In genomic region chr5:73599991-73600390, GRCm38 (mm10) we compare ENCODE assay signal across 21 mouse cellular contexts. TPM values are rescaled to one million over a fixed set of nuclear protein-coding genes. Genes with fewer than 3 reads are reported as not detected.
DNase-seq lines count a peak whose midpoint lies in the region; ATAC-seq and TF ChIP-seq lines count a peak whose summit lies in the region.
"Had no signal": no experiment of that assay in that cellular context is flagged by ENCODE, and none has a peak within 500 bp of the region (broad histone marks: within the 10 kb centered on the region; RNA-seq: fewer than 3 reads in every experiment).

No protein-coding gene starts in this region.

- no peak for TF ChIP-seq CTCF in lung, embryonic 14.5 days (IDR thresholded peaks at IDR 0.05; ENCODE audit: low read depth)
- no peak for TF ChIP-seq CTCF in lung, adult 2 months (IDR thresholded peaks at IDR 0.05; ENCODE audit: insufficient read depth, low read length)

- no peak for TF ChIP-seq POLR2A in lung, adult 2 months (IDR thresholded peaks at IDR 0.05; ENCODE audit: borderline replicate concordance, extremely low read depth, low read depth, low read length)

- ATAC-seq in heart, embryonic 12.5 days (ENCODE audit: insufficient number of reproducible peaks, low FRiP score), result no peak
- ATAC-seq in lung, embryonic 14.5 days (ENCODE audit: insufficient read depth), result no peak
- ATAC-seq: liver, postnatal 0 days had no signal

- H3K4me2 ChIP-seq in heart, embryonic 12.5 days, result no peak overlapping the region
- no peak overlapping the region for H3K4me2 ChIP-seq in lung, embryonic 14.5 days
- H3K4me2 ChIP-seq: forebrain, embryonic 12.5 days; hindbrain, embryonic 14.5 days; midbrain, embryonic 11.5 days had no signal

- H3K27ac ChIP-seq in heart, embryonic 12.5 days (ENCODE audit: poor library complexity, severe bottlenecking), result no peak overlapping the region
- no peak overlapping the region for H3K27ac ChIP-seq in lung, embryonic 14.5 days (ENCODE audit: low read depth)
- H3K27ac ChIP-seq: forebrain, embryonic 12.5 days; hindbrain, embryonic 14.5 days; limb, embryonic 10.5 days; neural tube, embryonic 12.5 days had no signal

- H3K4me1 ChIP-seq in heart, embryonic 12.5 days (replicated peaks), result no peaks in the 10 kb centered on the region
- H3K4me1 ChIP-seq in lung, embryonic 14.5 days (ENCODE audit: insufficient read depth), result no peaks in the 10 kb centered on the region
- no peaks in the 10 kb centered on the region; the same call in 1 of the 2 replicates for H3K4me1 ChIP-seq in lung, adult 2 months (ENCODE audit: control insufficient read depth, insufficient read depth, low read length)

- 83% methylated on average over 2 of the region's 2 CpGs for WGBS in heart, embryonic 12.5 days
- WGBS in lung, embryonic 14.5 days, result 65% methylated on average over 2 of the region's 2 CpGs
- WGBS in lung, adult 2 months, result 62% methylated on average over 2 of the region's 2 CpGs

- DNase-seq in heart, adult 11 months, result peak; percentile 92
- peak; percentile 8 for DNase-seq in lung, embryonic 14.5 days
- DNase-seq in lung, adult 2 months, result no peak
- peak; percentile 48 for DNase-seq in adrenal gland, postnatal 10 days
- DNase-seq in heart, postnatal 36 days, result peak; percentile 19 to 20
- DNase-seq in spleen, postnatal 36 days (ENCODE audit: low spot score in 2 of 2), result no peak
- DNase-seq: cerebellum, adult 11-12 months; gastrocnemius, postnatal 14 days; kidney, adult 8-10 months; kidney, postnatal 14 days; liver, postnatal 0 days had no signal

- no peaks in the 10 kb centered on the region for H3K27me3 ChIP-seq in heart, embryonic 12.5 days (replicated peaks)
- H3K27me3 ChIP-seq in lung, embryonic 14.5 days (ENCODE audit: insufficient read depth, low read length), result no peaks in the 10 kb centered on the region
- H3K27me3 ChIP-seq: CH12.LX; forebrain, embryonic 12.5 days; neural tube, embryonic 12.5 days had no signal

- H3K4me3 ChIP-seq in heart, embryonic 12.5 days, result no peak overlapping the region
- no peak overlapping the region for H3K4me3 ChIP-seq in lung, embryonic 14.5 days (ENCODE audit: low read depth, low read length)
- no peak overlapping the region for H3K4me3 ChIP-seq in lung, adult 2 months (replicated peaks; ENCODE audit: extremely low read depth, low read depth, low read length)
- H3K4me3 ChIP-seq: forebrain, embryonic 12.5 days; limb, embryonic 10.5 days; neural tube, embryonic 12.5 days had no signal

- H3K9me3 ChIP-seq in heart, embryonic 12.5 days (replicated peaks), result no peaks in the 10 kb centered on the region
- no peaks in the 10 kb centered on the region for H3K9me3 ChIP-seq in lung, embryonic 14.5 days (ENCODE audit: low read depth, low read length)
- H3K9me3 ChIP-seq: forebrain, embryonic 12.5 days; limb, embryonic 10.5 days; neural tube, embryonic 12.5 days had no signal

- no peaks in the 10 kb centered on the region for H3K36me3 ChIP-seq in heart, embryonic 12.5 days
- no peaks in the 10 kb centered on the region for H3K36me3 ChIP-seq in lung, embryonic 14.5 days (ENCODE audit: insufficient read depth)
- H3K36me3 ChIP-seq: forebrain, embryonic 12.5 days; limb, embryonic 10.5 days; neural tube, embryonic 12.5 days had no signal

- intact Hi-C loops in heart, postnatal 36 days (cut with DNase I), result no loop called here

- no peak overlapping the region for H3K9ac ChIP-seq in heart, embryonic 12.5 days
- no peak overlapping the region for H3K9ac ChIP-seq in lung, embryonic 14.5 days
- H3K9ac ChIP-seq: forebrain, embryonic 12.5 days; hindbrain, embryonic 14.5 days; liver, postnatal 0 days; neural tube, embryonic 12.5 days had no signal

RNA-seq across cellular contexts. Expression of gene Lrrc66, which starts 32.3 kb away (rescaled TPM):
- polyA plus RNA-seq in heart, embryonic 12.5 days (2016; fragmentation: Nextera tagmentation; extraction: Ambion mirVana), result not detected in 2 replicates
- not detected in 2 replicates for polyA plus RNA-seq in lung, embryonic 14.5 days (2014; fragmentation: Nextera tagmentation; extraction: Ambion mirVana)
- 0.09 TPM in 1 of 2 replicates, not detected in the other for polyA plus RNA-seq in lung, adult 2 months (2012; rRNA removed)
- total RNA-seq in adrenal gland, postnatal 10 days (2021), result not detected
- not detected for total RNA-seq in heart, postnatal 36 days (2021)
- total RNA-seq: gastrocnemius, postnatal 14 days; left cerebral cortex, adult 18-20 months; liver, adult 2 months had no signal
- polyA plus RNA-seq: forebrain, embryonic 12.5 days; hindbrain, embryonic 14.5 days; liver, adult 2 months; liver, postnatal 0 days; neural tube, embryonic 12.5 days had no signal

RNA-seq across cellular contexts. Expression of gene Sgcb, which starts 47.6 kb away (rescaled TPM):
- polyA plus RNA-seq in heart, embryonic 12.5 days (2016; fragmentation: Nextera tagmentation; extraction: Ambion mirVana), result 26.0 and 26.8 TPM in 2 replicates
- polyA plus RNA-seq in lung, embryonic 14.5 days (2014; fragmentation: Nextera tagmentation; extraction: Ambion mirVana), result 25.8 and 27.7 TPM in 2 replicates
- polyA plus RNA-seq in lung, adult 2 months (2012; rRNA removed), result 7.7 and 10.5 TPM in 2 replicates
- 10 to 100 TPM; 22.3 to 30.1 TPM for total RNA-seq in adrenal gland, postnatal 10 days (2021)
- total RNA-seq in heart, postnatal 36 days (2021), result 100 to 1,000 TPM in 1 of 2 experiments, 10 to 100 TPM in 1; 97.5 to 103 TPM

RNA-seq across cellular contexts. Expression of gene Spata18, which starts 51.2 kb away (rescaled TPM):
- 0.13 and 0.17 TPM in 2 replicates for polyA plus RNA-seq in heart, embryonic 12.5 days (2016; fragmentation: Nextera tagmentation; extraction: Ambion mirVana)
- polyA plus RNA-seq in lung, embryonic 14.5 days (2014; fragmentation: Nextera tagmentation; extraction: Ambion mirVana), result 0.69 and 0.86 TPM in 2 replicates
- polyA plus RNA-seq in lung, adult 2 months (2012; rRNA removed), result 22.3 and 24.2 TPM in 2 replicates
- total RNA-seq in adrenal gland, postnatal 10 days (2021), result under 1 TPM in 1 of 2 experiments, not detected in 1; 0.15 TPM
- under 1 TPM; 0.27 to 0.28 TPM for total RNA-seq in heart, postnatal 36 days (2021)
- total RNA-seq: CH12.LX; liver, adult 2 months; MEL had no signal
- polyA plus RNA-seq: liver, adult 2 months; liver, postnatal 0 days; neural tube, embryonic 12.5 days had no signal

Comparison
In these comparisons a context has a peak if more than half of its experiments do, and no peak if none do; other contexts are left out.
1. DNase-seq: peak in heart, adult 11 months (single experiment), lung, embryonic 14.5 days (single experiment), adrenal gland, postnatal 10 days (single experiment) and heart, postnatal 36 days (2 of 2); none in lung, adult 2 months (single experiment) and spleen, postnatal 36 days (0 of 2).
2. RNA of gene Spata18, which starts 51.2 kb away (polyA plus RNA-seq): 22.3 to 24.2 TPM in lung, adult 2 months; 0.69 to 0.86 TPM in lung, embryonic 14.5 days and 0.13 to 0.17 TPM in heart, embryonic 12.5 days; every median in the first group is over 10 times any median in the second.